Mouse (Mus musculus) hindbrain, embryonic 12.5 days (tissue): ENCODE measurements around the gene Crat. TPM values are rescaled to one million over a fixed set of nuclear protein-coding genes. Genes with fewer than 3 reads are reported as not detected.

Source experiments
- ATAC-seq: fragments of 200-750 bp; cut with Nextera tagmentation; 2 replicates; pipeline ENCODE4 v1.8.0; 2017; ENCODE audit warnings: moderate TSS enrichment; ENCODE audit not compliant: low FRiP score
- H3K27ac ChIP-seq: fragments of 300-500 bp; sonication (generic); 2 replicates; pipeline ENCODE4 v1.5.1; 2016; ENCODE audit warnings: mild to moderate bottlenecking
- H3K27me3 ChIP-seq: fragments of 300-500 bp; sonication (generic); 2 replicates; pipeline ENCODE4 v1.6.1; 2016; ENCODE audit warnings: mild to moderate bottlenecking
- H3K36me3 ChIP-seq: fragments of 300-500 bp; sonication (generic); 2 replicates; pipeline ENCODE4 v1.6.1; 2016; ENCODE audit warnings: mild to moderate bottlenecking
- H3K4me1 ChIP-seq: fragments of 300-500 bp; sonication (generic); 2 replicates; pipeline ENCODE4 v1.6.1; 2016
- H3K4me2 ChIP-seq: fragments of 300-500 bp; sonication (generic); replicated peaks from 2 replicates; pipeline ENCODE4 v1.6.1; 2016; ENCODE audit warnings: mild to moderate bottlenecking
- H3K4me3 ChIP-seq: fragments of 300-500 bp; sonication (generic); 2 replicates; pipeline ENCODE4 v1.5.1; 2016; ENCODE audit warnings: mild to moderate bottlenecking
- H3K9ac ChIP-seq: fragments of 300-500 bp; sonication (generic); 2 replicates; pipeline ENCODE4 v1.6.1; 2016; ENCODE audit warnings: mild to moderate bottlenecking, moderate library complexity
- H3K9me3 ChIP-seq: fragments of 300-500 bp; sonication (generic); replicated peaks from 2 replicates; pipeline ENCODE4 v1.6.1; 2016; ENCODE audit warnings: mild to moderate bottlenecking
- WGBS: fragments of 180-500 bp; shearing (Covaris S2); methylation state at CpG from one replicate; pipeline ENCODE4 v1.1.7; 2016; 5-methylcytosine and 5-hydroxymethylcytosine counted together
- polyA plus RNA-seq: library from polyadenylated mRNA; unstranded; fragments of >200 nt; fragmentation: Nextera tagmentation; extraction: Ambion mirVana; gene quantifications from 2 replicates; pipeline ENCODE4 v1.2.1, GENCODE M21; 2016

Crat gene
- polyA plus RNA-seq, 1 experiment from 2014 or later = 23.9 TPM

DNA sequence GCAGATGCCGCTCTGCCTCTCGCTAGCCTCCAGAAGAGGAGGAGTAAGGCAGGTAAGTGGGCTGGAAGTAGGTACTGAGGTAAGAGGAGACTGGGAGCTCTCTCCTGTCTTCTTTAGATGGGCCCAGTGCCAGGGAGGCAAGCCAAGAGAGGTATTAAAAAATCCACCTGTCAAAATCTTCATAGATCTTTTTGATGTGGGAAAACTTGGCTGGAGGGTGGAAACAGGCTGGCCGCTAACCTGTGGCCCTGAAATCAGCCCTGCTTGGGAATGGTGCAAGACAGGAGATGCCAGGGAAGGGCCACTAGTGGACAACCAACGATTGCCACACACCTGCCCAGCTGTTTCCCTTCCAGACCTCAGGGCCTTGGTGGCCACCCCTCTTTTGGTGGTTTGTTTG lies 1.5 kb downstream of the Crat start:
- H3K9ac ChIP-seq = no peak overlapping the region
- H3K4me1 ChIP-seq = peaks cover 39% of the 10 kb centered on the region
- peak overlapping the region; percentile 81; the same call in 1 of the 2 replicates for H3K4me3 ChIP-seq

GRCm38 (mm10) chr2:30413038-30413973 lies 2.3 kb downstream of the Crat start:
- Histone ChIP-seq H3K4me3 (no peak overlapping the region), H3K36me3 (peaks cover 32% of the 10 kb centered on the region), H3K9ac (no peak overlapping the region), H3K9me3 (no peaks in the 10 kb centered on the region), H3K4me1 (peaks cover 31% of the 10 kb centered on the region), H3K27me3 (peaks cover 3% of the 10 kb centered on the region; the same call in 1 of the 2 replicates), H3K27ac (no peak overlapping the region), H3K4me2 (no peak overlapping the region)
- WGBS = 80% methylated on average over 16 of the region's 16 CpGs
- ATAC-seq = no peak

More for the DNA sequence above, 1.5 kb downstream of the Crat start:
- Histone ChIP-seq H3K27ac (no peak overlapping the region), H3K9me3 (no peaks in the 10 kb centered on the region), H3K36me3 (peaks cover 24% of the 10 kb centered on the region), H3K4me2 (peak overlapping the region; percentile 63), H3K27me3 (peaks cover 3% of the 10 kb centered on the region; the same call in 1 of the 2 replicates)
- WGBS = 85% methylated on average over 4 of the region's 4 CpGs
- no peak for ATAC-seq

GRCm38 (mm10) chr2:30409454-30410176 lies 6.0 kb downstream of the Crat start:
- ATAC-seq = no peak
- Histone ChIP-seq H3K9me3 (no peaks in the 10 kb centered on the region), H3K27me3 (no peaks in the 10 kb centered on the region; the same call in 1 of the 2 replicates), H3K9ac (no peak overlapping the region), H3K36me3 (peaks cover 69% of the 10 kb centered on the region), H3K4me1 (peaks cover 12% of the 10 kb centered on the region), H3K4me2 (no peak overlapping the region), H3K27ac (no peak overlapping the region), H3K4me3 (no peak overlapping the region)
- 94% methylated on average over 4 of the region's 5 CpGs for WGBS

GRCm38 (mm10) chr2:30408452-30409100 lies 7.0 kb downstream of the Crat start:
- Histone ChIP-seq H3K4me3 (no peak overlapping the region), H3K4me1 (peaks cover 2% of the 10 kb centered on the region; the same call in 1 of the 2 replicates), H3K9ac (no peak overlapping the region), H3K4me2 (no peak overlapping the region), H3K27me3 (no peaks in the 10 kb centered on the region), H3K36me3 (peaks cover 73% of the 10 kb centered on the region), H3K27ac (no peak overlapping the region), H3K9me3 (no peaks in the 10 kb centered on the region)
- ATAC-seq = no peak
- WGBS = 92% methylated on average over 8 of the region's 8 CpGs

- no peak overlapping the region for H3K9ac ChIP-seq
- no peak for ATAC-seq
- H3K4me3 ChIP-seq = no peak overlapping the region
- H3K4me1 ChIP-seq = no peaks in the 10 kb centered on the region
- no peaks in the 10 kb centered on the region for H3K9me3 ChIP-seq
- H3K27me3 ChIP-seq = no peaks in the 10 kb centered on the region
- WGBS = 92% methylated on average over 10 of the region's 10 CpGs
- H3K4me2 ChIP-seq = no peak overlapping the region
- H3K36me3 ChIP-seq = peaks cover 81% of the 10 kb centered on the region
- no peak overlapping the region for H3K27ac ChIP-seq
Observed at GRCm38 (mm10) chr2:30407778-30408177, 7.8 kb downstream of the Crat start.

GRCm38 (mm10) chr2:30407221-30407620 lies 8.4 kb downstream of the Crat start:
- H3K9me3 ChIP-seq = no peaks in the 10 kb centered on the region
- no peak for ATAC-seq
- no peaks in the 10 kb centered on the region for H3K4me1 ChIP-seq
- no peak overlapping the region for H3K4me3 ChIP-seq
- no peaks in the 10 kb centered on the region for H3K27me3 ChIP-seq
- H3K36me3 ChIP-seq = peaks cover 83% of the 10 kb centered on the region
- no peak overlapping the region for H3K9ac ChIP-seq
- no peak overlapping the region for H3K4me2 ChIP-seq
- H3K27ac ChIP-seq = no peak overlapping the region
- whole genome bisulfite sequencing = 87% methylated on average over 2 of the region's 2 CpGs

- peaks cover 72% of the 10 kb centered on the region for H3K36me3 ChIP-seq
- 90% methylated on average over 1 of the region's 1 CpGs for WGBS
- no peak overlapping the region for H3K4me3 ChIP-seq
- no peak overlapping the region for H3K9ac ChIP-seq
- H3K4me2 ChIP-seq = no peak overlapping the region
- no peaks in the 10 kb centered on the region for H3K27me3 ChIP-seq
- H3K27ac ChIP-seq = no peak overlapping the region
- H3K4me1 ChIP-seq = peaks cover 22% of the 10 kb centered on the region
- no peaks in the 10 kb centered on the region for H3K9me3 ChIP-seq
- ATAC-seq = no peak
Observed at GRCm38 (mm10) chr2:30403870-30404269, 11.7 kb downstream of the Crat start.

DNA sequence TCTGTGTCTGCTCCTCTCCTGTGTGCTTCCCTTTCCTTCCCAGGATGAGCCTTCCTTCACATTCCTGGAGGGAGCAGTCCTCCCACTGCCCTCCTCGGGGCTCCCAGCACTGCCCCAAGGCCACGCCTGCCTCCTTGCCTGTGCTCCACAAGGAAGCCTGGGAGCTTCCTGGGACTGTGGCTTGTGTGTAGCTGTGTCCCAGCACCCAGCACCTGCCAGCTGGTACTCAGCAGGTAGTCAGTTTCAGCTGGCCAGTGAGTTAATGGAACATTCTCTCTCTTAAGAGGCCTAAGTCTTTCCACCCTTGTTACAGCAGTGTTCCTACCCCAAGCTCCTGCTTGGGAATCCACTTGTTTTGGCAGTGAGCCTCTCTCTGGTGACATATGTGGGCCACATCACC lies 12.8 kb downstream of the Crat start:
- no peak overlapping the region for H3K4me2 ChIP-seq
- H3K27ac ChIP-seq = no peak overlapping the region
- H3K27me3 ChIP-seq = no peaks in the 10 kb centered on the region
- peaks cover 65% of the 10 kb centered on the region for H3K36me3 ChIP-seq
- WGBS = 64% methylated on average over 2 of the region's 2 CpGs
- no peak for ATAC-seq
- H3K9ac ChIP-seq = no peak overlapping the region
- H3K4me3 ChIP-seq = no peak overlapping the region
- H3K4me1 ChIP-seq = peaks cover 33% of the 10 kb centered on the region
- H3K9me3 ChIP-seq = no peaks in the 10 kb centered on the region

DNA sequence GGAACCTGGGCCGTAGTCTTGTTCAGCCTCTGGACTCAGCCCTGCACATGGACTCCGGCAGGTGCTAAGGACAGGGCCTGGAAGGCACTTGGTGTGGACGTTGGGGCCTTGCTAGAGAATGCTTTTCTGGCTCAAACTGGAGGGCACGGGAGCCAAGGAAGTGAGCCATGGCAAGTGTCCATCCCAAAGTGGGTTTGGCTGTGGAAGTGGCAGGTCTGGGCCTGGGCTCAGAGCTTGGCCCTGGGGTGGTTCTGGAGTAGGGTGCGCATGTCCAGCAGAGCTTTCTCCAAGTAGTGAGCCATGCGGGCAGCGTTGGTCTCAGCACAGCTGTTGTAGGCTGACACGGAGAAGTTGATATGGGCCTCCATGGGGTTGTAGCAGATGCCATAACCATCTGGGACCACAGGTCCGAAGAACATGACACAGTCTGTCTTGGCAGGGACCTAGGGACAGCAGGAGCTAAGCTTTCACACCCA lies 13.2 kb downstream of the Crat start:
- H3K4me1 ChIP-seq = peaks cover 33% of the 10 kb centered on the region
- H3K27me3 ChIP-seq = no peaks in the 10 kb centered on the region
- WGBS = 89% methylated on average over 9 of the region's 9 CpGs
- H3K4me2 ChIP-seq = no peak overlapping the region
- H3K27ac ChIP-seq = no peak overlapping the region
- peaks cover 65% of the 10 kb centered on the region for H3K36me3 ChIP-seq
- no peak overlapping the region for H3K4me3 ChIP-seq
- H3K9me3 ChIP-seq = no peaks in the 10 kb centered on the region
- H3K9ac ChIP-seq = no peak overlapping the region
- ATAC-seq = no peak

DNA sequence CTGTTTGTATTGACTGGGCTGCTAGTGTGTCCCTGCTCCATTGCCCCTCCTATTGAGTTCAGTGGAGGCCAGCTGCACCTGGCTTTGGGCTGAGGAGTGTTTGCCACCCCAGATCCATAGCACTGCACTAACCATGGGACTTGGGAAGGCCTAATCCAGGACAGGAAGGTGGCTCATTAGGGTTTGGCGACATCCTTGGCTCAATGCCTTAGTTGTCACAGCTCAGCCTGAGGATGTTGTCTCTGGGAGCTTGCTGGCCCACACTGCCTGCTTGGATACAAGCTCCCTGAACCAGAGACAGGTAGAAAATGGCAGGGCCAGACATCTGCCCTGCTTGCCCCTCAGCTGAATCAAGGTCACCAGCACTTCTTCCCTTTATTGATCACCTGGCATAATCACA lies 14.0 kb downstream of the Crat start:
- Histone ChIP-seq H3K4me3 (no peak overlapping the region), H3K9ac (no peak overlapping the region), H3K9me3 (no peaks in the 10 kb centered on the region), H3K27me3 (no peaks in the 10 kb centered on the region), H3K27ac (no peak overlapping the region), H3K4me1 (peaks cover 33% of the 10 kb centered on the region), H3K4me2 (no peak overlapping the region), H3K36me3 (peaks cover 65% of the 10 kb centered on the region)
- 100% methylated on average over 1 of the region's 1 CpGs for WGBS
- ATAC-seq = no peak

GRCm38 (mm10) chr2:30399191-30400171 lies 16.1 kb downstream of the Crat start:
- no peak overlapping the region for H3K4me3 ChIP-seq
- H3K36me3 ChIP-seq = peaks cover 55% of the 10 kb centered on the region
- WGBS = 27% methylated on average over 20 of the region's 20 CpGs
- H3K4me2 ChIP-seq = no peak overlapping the region; the same call in 1 of the 2 replicates
- H3K9me3 ChIP-seq = no peaks in the 10 kb centered on the region
- ATAC-seq = peak; percentile 69
- peak overlapping the region; percentile 13 for H3K9ac ChIP-seq
- H3K27ac ChIP-seq = peak overlapping the region; percentile 83
- H3K4me1 ChIP-seq = peaks cover 33% of the 10 kb centered on the region
- no peaks in the 10 kb centered on the region for H3K27me3 ChIP-seq
